Mouse (Mus musculus) liver, embryonic 14.5 days (tissue): ENCODE measurements around the gene Zc3h12d. TPM values are rescaled to one million over a fixed set of nuclear protein-coding genes. Genes with fewer than 3 reads are reported as not detected.
A peak's percentile ranks its signal among the peaks of the same experiment; 100 is the strongest.

Experiments
- ATAC-seq: fragments of 200-750 bp; cut with Nextera tagmentation; 2 replicates; pipeline ENCODE4 v1.8.0; 2017; ENCODE audit warnings: moderate number of reproducible peaks, mild to moderate bottlenecking, moderate library complexity; ENCODE audit not compliant: insufficient read depth
- DNase-seq, 3 experiments: peaks; one replicate each; pipeline ENCODE4 v3.0.0-alpha.2; 2012 to 2013; ENCODE audit warnings: low read depth in 3 of 3, low spot score in 3 of 3
- H3K27ac ChIP-seq: fragments of 300-500 bp; sonication (generic); 2 replicates; pipeline ENCODE4 v1.5.1; 2014; ENCODE audit warnings: moderate library complexity, mild to moderate bottlenecking, control low read depth, inconsistent platforms
- H3K27me3 ChIP-seq: fragments of 300-500 bp; sonication (generic); 2 replicates; pipeline ENCODE4 v1.6.1; 2014; ENCODE audit warnings: mild to moderate bottlenecking, low read length, moderate library complexity; ENCODE audit not compliant: control insufficient read depth, insufficient read depth
- H3K36me3 ChIP-seq: fragments of 300-500 bp; sonication (generic); replicated peaks from 2 replicates; pipeline ENCODE4 v1.6.1; 2014; ENCODE audit warnings: low read depth; ENCODE audit not compliant: control insufficient read depth, insufficient read depth
- H3K4me1 ChIP-seq, 2 experiments: fragments of 200-500 bp in 1 of 2; fragments of 300-500 bp in 1 of 2; sonication (generic) in 1 of 2; replicated peaks; 2 replicates each; pipeline ENCODE4 v1.6.1; 2012 to 2014; ENCODE audit warnings: antibody characterized with exemption in 1 of 2, inconsistent platforms in 1 of 2, low read length in 1 of 2; ENCODE audit not compliant: control insufficient read depth in 2 of 2, insufficient read depth in 2 of 2
- H3K4me2 ChIP-seq: fragments of 300-500 bp; sonication (generic); 2 replicates; pipeline ENCODE4 v1.6.1; 2014; ENCODE audit warnings: low read depth, mild to moderate bottlenecking, control low read depth, moderate library complexity
- H3K4me3 ChIP-seq, 2 experiments: fragments of 200-500 bp in 1 of 2; fragments of 300-500 bp in 1 of 2; sonication (generic) in 1 of 2; 2 replicates each; pipeline ENCODE4 v1.5.1; 2012 to 2014; ENCODE audit warnings: low read depth in 2 of 2, low read length in 2 of 2, mild to moderate bottlenecking in 2 of 2, control low read depth in 1 of 2, inconsistent platforms in 1 of 2, moderate library complexity in 1 of 2; ENCODE audit not compliant: insufficient read depth in 1 of 2
- H3K9ac ChIP-seq: fragments of 300-500 bp; sonication (generic); replicated peaks from 2 replicates; pipeline ENCODE4 v1.6.1; 2014; ENCODE audit warnings: mild to moderate bottlenecking, control low read depth, moderate library complexity
- H3K9me3 ChIP-seq: fragments of 300-500 bp; sonication (generic); 2 replicates; pipeline ENCODE4 v1.6.1; 2016; ENCODE audit warnings: low read length, mixed read lengths; ENCODE audit not compliant: control insufficient read depth
- CTCF ChIP-seq: IDR thresholded peaks from 2 replicates; pipeline ENCODE4 v1.5.1; 2016; ENCODE audit warnings: antibody characterized with exemption, low read depth, control low read depth
- EP300 ChIP-seq: IDR thresholded peaks from 2 replicates; pipeline ENCODE4 v1.6.1; 2016; ENCODE audit warnings: antibody characterized with exemption, low read depth
- WGBS: fragments of 180-500 bp; shearing (Covaris S2); extraction: QIAGEN DNeasy Blood & Tissue Kit; methylation state at CpG from one replicate; pipeline ENCODE4 v1.1.7; 2014; ENCODE audit not compliant: insufficient replicate concordance; 5-methylcytosine and 5-hydroxymethylcytosine counted together
- polyA plus RNA-seq, 2 experiments: library from polyadenylated mRNA; depleted of rRNA in 1 of 2; stranded (reverse) in 1 of 2; unstranded in 1 of 2; fragments of >200 nt; fragmentation: Nextera tagmentation in 1 of 2; extraction: Ambion mirVana in 1 of 2; gene quantifications; 2 replicates each; pipeline versions ENCODE4 v1.2.1 to v1.2.3; 2012 to 2014

Zc3h12d gene
- polyA plus RNA-seq, 2 experiments, result 0.15 to 0.25 TPM

DNA sequence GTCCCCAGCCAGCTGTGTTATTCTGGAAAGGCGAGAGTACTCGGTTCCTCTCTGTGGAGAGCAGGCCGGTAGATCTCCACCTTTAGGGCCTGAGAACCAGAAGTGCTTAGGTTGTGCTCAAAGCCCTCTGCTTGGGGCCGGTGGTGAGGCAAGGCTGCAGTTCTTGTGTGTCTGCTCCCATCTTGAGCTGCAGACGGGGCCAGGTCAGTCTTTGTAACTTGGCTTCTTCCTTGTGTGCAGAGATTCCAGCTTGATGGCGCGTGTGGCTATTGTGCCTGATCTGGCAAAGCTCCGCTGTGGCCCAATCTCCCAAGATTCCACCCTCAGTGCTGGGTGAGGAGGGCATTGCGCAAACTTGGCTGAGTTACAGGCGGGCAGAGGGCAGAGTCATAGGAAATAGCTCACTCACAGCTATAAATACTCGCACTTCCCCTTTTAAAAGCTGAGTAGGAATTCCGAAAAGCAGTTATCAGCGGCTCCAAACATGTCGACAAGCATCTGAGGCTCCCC lies 9.4 kb downstream of the Zc3h12d start:
- Histone ChIP-seq H3K9ac (no peak overlapping the region), H3K9me3 (no peaks in the 10 kb centered on the region), H3K27ac (no peak overlapping the region), H3K4me3 (no peak overlapping the region), H3K27me3 (no peaks in the 10 kb centered on the region), H3K4me2 (peak overlapping the region; percentile 18; the same call in 1 of the 2 replicates), H3K36me3 (no peaks in the 10 kb centered on the region), H3K4me1 (peaks cover 0 to 2% of the 10 kb centered on the region in 2 experiments; a peak in 1 of 4 replicates)
- TF ChIP-seq CTCF, result no peak
- ATAC-seq (no peak), DNase-seq (peak; percentile 9 to 27 (median 18))
- WGBS, result 7% methylated on average over 14 of the region's 14 CpGs

- Histone ChIP-seq H3K4me1 (peaks cover 0 to 2% of the 10 kb centered on the region in 2 experiments; a peak in 1 of 4 replicates), H3K4me2 (no peak overlapping the region), H3K9ac (no peak overlapping the region), H3K36me3 (no peaks in the 10 kb centered on the region), H3K27me3 (no peaks in the 10 kb centered on the region), H3K4me3 (no peak overlapping the region), H3K27ac (no peak overlapping the region), H3K9me3 (no peaks in the 10 kb centered on the region)
- TF ChIP-seq CTCF, result no peak
- TF ChIP-seq EP300, result no peak
- 50% methylated on average over 4 of the region's 4 CpGs for WGBS
- DNase-seq (no peak), ATAC-seq (no peak)
Observed at GRCm38 (mm10) chr10:7843181-7843580, 10.9 kb downstream of the Zc3h12d start.

- H3K27me3 ChIP-seq, result no peaks in the 10 kb centered on the region
- no peaks in the 10 kb centered on the region for H3K36me3 ChIP-seq
- WGBS, result 40% methylated on average over 4 of the region's 4 CpGs
- no peak for TF ChIP-seq EP300
- TF ChIP-seq CTCF, result no peak
- DNase-seq (no peak), ATAC-seq (no peak)
- no peaks in the 10 kb centered on the region for H3K9me3 ChIP-seq
- H3K4me3 ChIP-seq, result no peak overlapping the region
- no peak overlapping the region for H3K4me2 ChIP-seq
- H3K4me1 ChIP-seq, result peaks cover 0 to 2% of the 10 kb centered on the region in 2 experiments; a peak in 1 of 4 replicates
- no peak overlapping the region for H3K27ac ChIP-seq
- H3K9ac ChIP-seq, result no peak overlapping the region
Observed at GRCm38 (mm10) chr10:7844161-7844560, 11.9 kb downstream of the Zc3h12d start.

DNA sequence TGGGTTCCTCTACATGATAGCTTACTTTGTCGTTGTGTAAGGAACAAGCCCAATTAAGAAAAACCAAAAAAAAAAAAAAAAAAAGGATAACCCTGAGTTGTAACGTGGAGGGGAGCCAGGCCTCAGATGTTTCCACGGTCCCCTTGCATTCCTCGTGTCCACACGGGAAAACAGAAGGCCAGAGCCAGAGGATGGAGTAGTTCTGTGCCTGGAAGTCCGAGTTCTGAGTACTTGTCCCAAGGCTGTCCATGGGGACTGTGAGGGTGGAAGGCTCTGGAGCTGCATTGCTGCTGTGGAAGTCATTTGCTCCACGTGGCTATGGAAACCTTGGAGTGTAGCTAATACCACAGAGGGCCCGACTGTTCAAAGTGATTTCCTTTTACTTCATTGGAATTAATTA lies 12.9 kb downstream of the Zc3h12d start:
- 57% methylated on average over 8 of the region's 8 CpGs for WGBS
- no peaks in the 10 kb centered on the region for H3K36me3 ChIP-seq
- TF ChIP-seq EP300 (no peak), CTCF (no peak)

DNA sequence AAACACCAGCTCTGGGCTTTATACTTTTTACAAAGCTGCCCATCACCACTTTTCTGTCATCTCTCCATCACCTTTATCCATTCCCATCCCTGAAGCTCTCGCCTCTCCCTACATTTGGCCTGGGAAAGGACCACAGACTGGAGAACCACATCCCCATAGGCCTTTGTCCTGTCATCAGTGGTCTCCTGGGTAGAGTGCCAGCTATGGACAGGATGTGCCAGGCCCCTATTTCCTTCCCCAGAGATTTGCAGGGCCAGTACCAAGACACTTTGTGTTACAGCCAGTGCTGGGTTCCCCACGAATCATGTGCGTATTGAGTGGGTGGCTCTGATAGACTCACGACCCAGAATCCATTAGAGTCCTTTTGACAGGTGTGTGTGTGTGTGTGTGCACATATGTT lies 13.7 kb downstream of the Zc3h12d start:
- no peaks in the 10 kb centered on the region for H3K27me3 ChIP-seq
- no peak for DNase-seq
- H3K9me3 ChIP-seq, result no peaks in the 10 kb centered on the region
- H3K4me2 ChIP-seq, result no peak overlapping the region
- H3K4me1 ChIP-seq, result peaks cover 0 to 4% of the 10 kb centered on the region in 2 experiments; a peak in 1 of 4 replicates
- H3K9ac ChIP-seq, result no peak overlapping the region
- 66% methylated on average over 4 of the region's 4 CpGs for WGBS
- H3K4me3 ChIP-seq, result no peak overlapping the region
- H3K27ac ChIP-seq, result no peak overlapping the region
- TF ChIP-seq CTCF (no peak), EP300 (no peak)
- H3K36me3 ChIP-seq, result no peaks in the 10 kb centered on the region
- ATAC-seq, result no peak

More for the DNA sequence above, 12.9 kb downstream of the Zc3h12d start:
- peaks cover 0 to 4% of the 10 kb centered on the region in 2 experiments; a peak in 1 of 4 replicates for H3K4me1 ChIP-seq
- no peak overlapping the region for H3K4me2 ChIP-seq
- DNase-seq, result no peak
- no peaks in the 10 kb centered on the region for H3K9me3 ChIP-seq
- no peak overlapping the region for H3K4me3 ChIP-seq
- no peak for ATAC-seq
- no peak overlapping the region for H3K9ac ChIP-seq
- no peaks in the 10 kb centered on the region for H3K27me3 ChIP-seq
- no peak overlapping the region for H3K27ac ChIP-seq
